Mouse (Mus musculus) ovary, postnatal 36 days (tissue): ENCODE data around the gene Fam240a.

Experiments
- DNase-seq: peaks from one replicate; pipeline ENCODE4 v3.0.0; 2022; ENCODE audit warnings: low spot score, mixed read lengths

Gene Fam240a

GRCm38 (mm10) chr9:110945343-110945742, 28.7 kb upstream of the Fam240a start:
- no peak for DNase-seq

- DNase-seq, result no peak
These were observed 27.6 kb upstream of the Fam240a start for GRCm38 (mm10) chr9:110944265-110944664.

DNA sequence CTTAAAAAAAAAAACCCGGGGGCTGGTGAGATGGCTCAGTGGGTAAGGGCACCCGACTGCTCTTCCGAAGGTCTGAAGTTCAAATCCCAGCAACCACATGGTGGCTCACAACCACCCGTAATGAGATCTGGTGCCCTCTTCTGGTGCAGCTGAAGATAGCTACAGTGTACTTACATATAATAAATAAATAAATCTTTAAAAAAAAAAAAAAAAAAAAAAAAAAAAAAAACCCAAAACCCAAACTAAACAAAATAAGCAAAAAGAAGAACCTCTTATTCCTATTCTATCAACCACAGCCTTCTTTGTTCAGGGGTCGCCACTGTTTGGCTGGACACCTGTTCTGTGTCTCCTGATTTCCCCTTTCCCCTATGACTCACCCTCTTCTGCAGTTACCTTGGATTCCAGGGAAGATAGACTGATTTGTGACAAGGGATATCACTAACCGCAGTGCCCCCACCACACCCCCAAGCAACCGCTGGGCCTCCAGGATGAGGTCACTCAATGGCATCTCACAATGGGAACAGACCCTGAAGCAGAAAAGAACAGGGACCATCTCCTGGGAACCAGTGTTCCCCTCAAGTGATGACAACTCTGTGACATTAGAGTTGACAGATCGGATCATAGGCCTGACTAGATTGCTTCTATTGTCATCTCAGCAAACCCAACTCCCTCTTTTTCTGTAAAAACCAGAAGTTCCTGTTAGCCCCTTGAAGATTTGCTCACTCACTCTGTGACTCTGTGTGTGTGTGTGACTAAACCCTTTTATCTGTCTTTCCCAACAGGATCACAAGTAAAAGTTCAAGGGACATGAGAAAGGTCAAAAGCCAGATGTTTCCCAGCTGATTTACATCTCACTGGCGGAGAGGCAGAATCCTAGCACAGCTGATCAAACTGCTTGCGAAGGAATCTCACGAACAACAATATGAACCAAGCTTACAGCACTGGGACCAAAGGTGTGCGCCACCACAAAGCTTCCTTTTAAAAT, 21.1 kb upstream of the Fam240a start:
- DNase-seq, result no peak

DNA sequence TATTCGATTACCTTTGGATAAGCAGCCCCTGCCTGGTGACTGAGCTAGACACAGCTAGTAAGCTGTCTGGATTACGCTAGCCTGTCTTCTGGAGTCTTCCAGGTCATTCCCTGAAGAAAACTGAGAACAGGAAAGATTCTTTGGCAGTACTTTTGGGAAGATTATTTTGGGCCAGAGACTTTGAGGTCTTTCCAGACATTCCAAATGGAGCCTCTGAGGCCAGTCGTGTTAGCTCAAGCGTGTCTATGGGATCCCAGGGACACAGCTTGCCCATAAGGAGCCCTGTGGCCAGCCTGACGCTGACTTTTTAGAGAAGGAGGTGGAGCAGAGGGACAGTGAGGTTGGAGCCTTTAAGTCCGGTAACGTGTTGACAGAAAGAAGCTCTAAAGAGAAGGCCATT, 19.3 kb upstream of the Fam240a start:
- no peak for DNase-seq

DNA sequence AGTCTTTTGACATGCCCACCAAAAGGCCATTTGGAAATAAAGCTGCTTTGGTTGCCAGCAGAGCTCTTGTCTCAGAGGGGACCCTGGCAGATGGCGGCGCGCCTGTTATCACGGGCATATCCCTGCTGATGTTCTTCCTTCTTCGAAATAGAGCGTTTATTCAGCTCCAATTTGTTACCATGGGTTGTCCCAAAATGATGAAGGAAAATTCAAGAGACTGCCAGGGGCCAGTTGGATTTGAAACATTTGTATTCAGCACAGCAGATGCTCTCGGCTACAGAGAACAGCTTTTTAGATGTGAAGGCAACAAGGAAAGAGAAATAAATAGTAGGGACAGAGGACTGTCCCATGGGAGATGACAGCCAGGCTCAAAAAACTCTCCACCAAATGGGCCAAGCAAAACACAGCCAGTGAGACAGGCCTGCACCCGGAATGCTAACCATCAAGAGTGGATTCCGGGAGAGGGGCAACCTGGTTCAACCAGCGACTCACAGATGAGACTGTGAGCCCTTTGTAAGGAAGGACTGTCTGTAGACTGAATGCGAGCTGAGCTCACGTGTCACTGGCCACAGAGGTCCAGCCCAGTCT, 17.3 kb upstream of the Fam240a start:
- DNase-seq, result no peak

- DNase-seq, result no peak
These were observed 14.9 kb upstream of the Fam240a start for GRCm38 (mm10) chr9:110931573-110931972.

DNA sequence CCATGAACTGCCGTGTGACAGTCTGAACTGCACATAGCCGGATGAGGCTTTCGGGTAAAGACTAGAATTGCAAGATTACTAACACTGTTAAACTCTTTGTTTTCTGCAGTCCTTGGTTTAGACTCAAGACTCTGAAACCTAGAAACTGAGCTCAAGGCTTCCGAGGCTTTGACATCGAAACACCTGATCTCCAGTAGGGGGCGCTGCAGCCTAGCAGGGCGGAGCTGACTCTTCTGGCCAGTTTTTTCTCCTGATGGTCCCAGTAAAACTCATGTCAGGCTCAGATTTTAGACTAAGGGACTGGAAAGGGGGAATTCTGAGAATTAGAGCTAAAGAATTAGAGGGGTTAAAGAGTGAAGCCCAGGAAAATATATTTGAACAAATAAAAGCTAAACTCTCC, 6.1 kb upstream of the Fam240a start:
- peak; percentile 78 for DNase-seq

DNA sequence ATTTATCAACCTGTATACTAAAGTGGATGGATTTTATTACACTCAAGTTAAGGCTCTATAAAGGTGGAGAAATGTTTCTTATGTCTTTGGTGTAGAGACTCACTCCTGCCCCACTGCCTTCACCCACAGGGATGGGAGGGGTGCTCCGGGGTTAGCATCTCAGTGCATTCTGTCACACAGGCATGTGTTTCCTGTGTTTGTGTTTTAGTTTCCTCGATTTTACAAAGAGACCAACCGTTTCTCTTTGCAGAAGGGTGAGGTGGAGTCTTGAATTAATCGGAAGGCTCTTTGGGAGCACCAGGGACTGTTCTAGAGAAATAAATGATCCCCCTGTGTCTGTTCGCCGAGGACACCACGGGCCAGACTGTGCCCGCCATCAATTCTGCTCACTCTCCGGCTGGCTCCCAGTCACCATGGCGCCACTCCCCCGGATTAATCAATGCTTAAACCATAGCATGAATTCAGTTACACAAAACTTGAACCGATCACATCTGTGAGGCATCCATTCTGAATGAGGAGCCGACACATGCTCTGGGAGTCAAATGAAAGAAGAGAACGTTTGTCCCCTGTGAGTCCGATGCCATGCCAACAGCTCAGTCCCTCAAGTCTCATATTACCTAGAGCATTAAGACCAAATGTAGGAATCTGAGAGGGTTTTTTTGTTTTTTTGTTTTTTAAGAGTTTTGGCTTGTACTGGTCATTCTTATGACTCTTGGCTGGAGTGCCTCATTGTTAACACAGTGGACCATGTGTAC, 4.2 kb upstream of the Fam240a start:
- DNase-seq, result no peak

DNA sequence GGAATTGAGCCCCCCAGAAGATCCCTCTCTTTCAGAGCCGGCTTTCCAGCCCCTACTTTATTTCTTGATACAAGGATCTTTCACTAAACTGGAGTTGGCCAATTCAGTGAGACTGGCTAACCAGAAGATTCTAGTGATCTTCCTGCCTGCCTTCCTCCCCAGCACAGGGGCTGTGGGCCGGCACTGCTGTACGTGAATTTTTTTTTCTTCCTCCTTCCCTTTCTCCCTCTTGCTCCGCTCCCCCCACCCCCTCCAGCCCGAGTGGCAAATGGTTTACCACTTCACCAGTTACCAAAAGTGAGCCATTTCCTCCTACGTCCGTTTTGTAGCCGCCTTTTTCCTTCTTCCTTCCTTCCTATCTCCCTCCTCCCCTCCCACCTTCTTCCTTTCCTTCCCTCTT, 1.2 kb downstream of the Fam240a start:
- DNase-seq, result no peak

DNA sequence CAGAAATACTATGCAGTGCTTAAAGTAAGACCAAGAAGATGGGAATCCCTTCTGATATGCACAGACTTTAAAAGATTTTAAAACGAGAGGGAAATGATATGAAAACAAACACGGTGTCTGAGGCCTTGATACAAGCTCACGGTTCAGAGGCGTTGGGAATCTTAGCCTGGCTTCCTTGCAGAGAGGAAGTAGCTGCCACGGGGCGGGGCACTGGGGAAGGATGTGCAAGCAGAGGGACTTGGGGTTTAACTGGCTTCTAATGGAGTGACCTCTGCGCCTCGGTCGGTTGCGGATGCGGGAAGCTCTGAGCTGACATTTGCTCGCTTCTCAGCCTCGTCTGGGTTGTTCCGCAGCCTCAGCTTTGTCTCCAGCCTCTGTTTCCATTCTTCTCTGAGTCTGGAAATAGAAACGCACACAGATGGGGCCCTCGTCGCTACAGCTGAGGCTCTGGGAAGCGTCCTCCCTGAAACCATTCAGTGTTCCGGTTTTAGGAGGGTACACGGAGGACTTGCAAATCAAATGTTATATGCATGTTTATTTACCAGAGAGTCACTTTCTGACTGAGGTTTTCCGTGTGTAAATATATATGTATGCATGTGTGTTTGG, 1.9 kb downstream of the Fam240a start:
- no peak for DNase-seq

GRCm38 (mm10) chr9:110909371-110909967, 7.2 kb downstream of the Fam240a start:
- no peak for DNase-seq

DNA sequence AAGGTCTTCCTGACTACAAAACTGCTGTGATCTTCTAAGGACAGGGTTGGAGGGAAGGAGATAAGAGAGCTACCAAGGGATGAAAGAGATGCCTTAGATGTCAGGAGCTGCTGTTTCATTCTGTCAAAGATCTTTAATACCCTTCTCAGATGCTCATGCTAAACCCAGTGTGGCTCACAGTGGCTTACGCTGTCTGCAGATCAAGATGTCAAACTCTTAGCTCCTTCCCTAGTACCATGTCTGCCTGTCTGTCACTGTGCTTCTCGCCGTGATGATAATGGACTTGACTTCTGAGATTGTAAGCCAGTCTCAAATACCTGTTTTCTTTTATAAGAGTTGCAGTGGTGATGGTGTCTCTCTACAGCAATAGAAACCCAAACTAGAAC, 8.0 kb downstream of the Fam240a start:
- no peak for DNase-seq

GRCm38 (mm10) chr9:110907838-110908630, 8.6 kb downstream of the Fam240a start:
- no peak for DNase-seq

DNA sequence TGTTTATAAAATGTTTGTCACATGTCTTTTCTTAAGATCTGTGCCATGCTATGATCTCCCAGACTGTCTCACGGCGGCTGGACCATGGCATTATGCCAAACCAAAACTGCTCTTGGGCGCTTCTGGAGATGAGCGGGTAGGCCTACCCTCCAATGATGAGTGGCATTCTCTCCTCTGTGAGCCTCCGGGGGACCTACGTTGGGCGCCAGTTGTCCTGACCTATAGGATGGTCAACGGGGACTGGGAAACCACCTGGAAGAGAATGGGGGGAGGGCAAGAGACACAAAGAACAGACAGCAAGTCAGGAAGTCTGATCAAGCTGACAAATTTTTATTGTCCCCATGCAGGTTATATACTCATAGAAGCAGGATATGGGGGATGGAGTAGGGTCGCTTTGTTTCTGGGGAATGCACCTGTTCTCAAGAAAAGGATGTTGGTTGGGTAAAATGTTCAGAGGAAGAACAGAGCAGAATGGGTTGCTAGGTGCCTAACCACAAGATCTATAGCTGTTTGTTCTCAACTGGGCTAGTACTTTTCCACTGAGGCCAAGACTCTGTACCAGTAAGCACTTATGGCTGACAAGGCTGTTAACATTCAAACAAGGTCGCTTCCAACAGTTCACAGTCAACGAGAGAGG, 9.3 kb downstream of the Fam240a start:
- DNase-seq, result no peak

GRCm38 (mm10) chr9:110902271-110902670, 14.4 kb downstream of the Fam240a start:
- DNase-seq, result no peak

GRCm38 (mm10) chr9:110901204-110901603, 15.5 kb downstream of the Fam240a start:
- no peak for DNase-seq

DNA sequence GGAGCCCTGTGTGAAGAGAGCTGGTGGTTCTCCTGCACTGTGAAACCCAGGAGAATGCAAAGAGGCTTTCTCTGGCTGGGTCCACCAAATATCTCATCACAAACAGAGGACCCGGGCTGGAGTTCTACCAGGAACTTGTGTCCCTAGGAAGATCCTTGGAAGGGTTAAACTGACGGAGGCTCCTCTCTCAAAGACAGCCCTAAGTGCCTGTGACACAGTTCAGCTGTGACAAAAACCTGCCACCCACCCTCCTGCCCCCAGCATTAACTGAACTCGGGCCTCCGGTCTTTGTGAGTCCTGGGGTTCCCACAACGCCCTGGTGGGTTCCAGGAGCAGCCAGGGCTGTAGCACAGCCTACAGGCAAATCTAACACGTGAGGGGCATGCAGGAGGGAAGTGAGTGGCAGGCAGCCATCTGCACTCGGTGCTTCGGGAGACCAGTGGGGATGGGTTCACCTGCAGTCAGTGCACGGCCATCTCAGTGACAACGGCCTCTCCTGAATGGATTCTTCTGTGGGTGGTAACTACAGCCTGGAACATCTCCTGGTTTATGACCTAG, 17.1 kb downstream of the Fam240a start:
- DNase-seq, result no peak

GRCm38 (mm10) chr9:110896595-110896994, 20.1 kb downstream of the Fam240a start:
- no peak for DNase-seq

- DNase-seq, result no peak
These were observed 20.7 kb downstream of the Fam240a start for GRCm38 (mm10) chr9:110895994-110896393.

- no peak for DNase-seq
These were observed 21.2 kb downstream of the Fam240a start for GRCm38 (mm10) chr9:110895507-110895906.
